Mouse (Mus musculus) CH12.LX (cell line): ENCODE results near the gene Lipc. TPM values are rescaled to one million over a fixed set of nuclear protein-coding genes. Genes with fewer than 3 reads are reported as not detected.

Source experiments
- DNase-seq: peaks from one replicate; pipeline ENCODE4 v3.0.0-alpha.2; 2013; ENCODE audit errors: extremely low read depth
- H3K27ac ChIP-seq: 2 replicates; pipeline ENCODE4 v1.5.1; 2012; ENCODE audit warnings: low read depth, mild to moderate bottlenecking, control low read depth, moderate library complexity; ENCODE audit not compliant: insufficient read depth
- H3K27me3 ChIP-seq: replicated peaks from 2 replicates; pipeline ENCODE3; 2012; ENCODE audit warnings: inconsistent platforms
- H3K36me3 ChIP-seq, 2 experiments: replicated peaks in 1 of 2; 2 replicates each; pipeline versions ENCODE3 to v1.6.1; 2012; ENCODE audit warnings: inconsistent platforms in 1 of 2, low read length in 1 of 2, mild to moderate bottlenecking in 1 of 2, mixed read lengths in 1 of 2, moderate library complexity in 1 of 2; ENCODE audit not compliant: control insufficient read depth in 1 of 2, insufficient read depth in 1 of 2
- H3K4me1 ChIP-seq, 2 experiments: 2 replicates each; pipeline ENCODE4 v1.6.1; 2012; ENCODE audit warnings: inconsistent platforms in 1 of 2, moderate library complexity in 1 of 2; ENCODE audit not compliant: insufficient read depth in 2 of 2, control insufficient read depth in 1 of 2
- H3K4me2 ChIP-seq: 2 replicates; pipeline ENCODE4 v1.6.1; 2012; ENCODE audit warnings: low read depth, mild to moderate bottlenecking, control low read depth; ENCODE audit not compliant: poor library complexity, insufficient read depth, severe bottlenecking
- H3K4me3 ChIP-seq, 3 experiments: fragments of 150-350 bp in 1 of 3; sonication (generic) in 1 of 3; replicated peaks in 1 of 3; 2 replicates each; pipeline versions ENCODE3 to v1.5.1; 2011 to 2012; ENCODE audit warnings: low read depth in 2 of 3, low read length in 2 of 3, mild to moderate bottlenecking in 2 of 3, moderate library complexity in 2 of 3, control low read depth in 1 of 3, improper control_type of control experiment in 1 of 3, inconsistent platforms in 1 of 3, mixed read lengths in 1 of 3; ENCODE audit not compliant: poor library complexity in 1 of 3
- H3K79me2 ChIP-seq: replicated peaks from 2 replicates; pipeline ENCODE4 v1.6.1; 2012; ENCODE audit warnings: mild to moderate bottlenecking, moderate library complexity; ENCODE audit not compliant: control insufficient read depth, poor library complexity, insufficient read depth, severe bottlenecking; ENCODE audit errors: extremely low read depth
- H3K9ac ChIP-seq: 2 replicates; pipeline ENCODE4 v1.6.1; 2012; ENCODE audit warnings: low read depth, mild to moderate bottlenecking, control low read depth, moderate library complexity; ENCODE audit not compliant: insufficient read depth
- H3K9me3 ChIP-seq: replicated peaks from 2 replicates; pipeline ENCODE3; 2012; ENCODE audit warnings: low read length, inconsistent platforms, mixed read lengths
- CHD1 ChIP-seq: IDR thresholded peaks from 2 replicates; pipeline ENCODE4 v1.6.1; 2012; ENCODE audit warnings: low read depth, low read length, improper control_type of control experiment, inconsistent platforms
- CHD2 ChIP-seq: IDR thresholded peaks from 2 replicates; pipeline ENCODE4 v1.6.1; 2011; ENCODE audit warnings: low read length, improper control_type of control experiment
- CTCF ChIP-seq, 2 experiments: IDR thresholded peaks in 1 of 2; conservative IDR thresholded peaks in 1 of 2; 2 replicates each; pipeline ENCODE4 v1.5.1; 2011 to 2012; ENCODE audit warnings: low read depth in 2 of 2, low read length in 2 of 2, improper control_type of control experiment in 1 of 2, inconsistent platforms in 1 of 2, mild to moderate bottlenecking in 1 of 2, moderate library complexity in 1 of 2
- HCFC1 ChIP-seq: IDR thresholded peaks from 2 replicates; pipeline ENCODE4 v1.6.1; 2012; ENCODE audit warnings: low read depth, mild to moderate bottlenecking, inconsistent platforms, low read length, improper control_type of control experiment
- IRF4 ChIP-seq: IDR thresholded peaks from 2 replicates; pipeline ENCODE4 v1.6.1; 2014; ENCODE audit warnings: low read depth, mild to moderate bottlenecking, inconsistent platforms, low read length, improper control_type of control experiment
- JUND ChIP-seq: conservative IDR thresholded peaks from 2 replicates; pipeline ENCODE4 v1.6.1; 2011; ENCODE audit warnings: low read depth, low read length, improper control_type of control experiment
- MAX ChIP-seq: IDR thresholded peaks from 2 replicates; pipeline ENCODE4 v1.6.1; 2011; ENCODE audit warnings: low read length, improper control_type of control experiment
- MXI1 ChIP-seq: IDR thresholded peaks from 2 replicates; pipeline ENCODE4 v1.6.1; 2011; ENCODE audit warnings: mild to moderate bottlenecking, low read depth, low read length, improper control_type of control experiment
- MYC ChIP-seq: IDR thresholded peaks from 2 replicates; pipeline ENCODE4 v1.6.1; 2011; ENCODE audit warnings: low read depth, mild to moderate bottlenecking, improper control_type of control experiment, low read length
- PAX5 ChIP-seq: IDR thresholded peaks from 2 replicates; pipeline ENCODE4 v1.6.1; 2012; ENCODE audit warnings: low read length, inconsistent platforms, mixed read lengths
- POLR2A ChIP-seq: IDR thresholded peaks from 2 replicates; pipeline ENCODE4 v1.6.1; 2011; ENCODE audit warnings: low read depth, mild to moderate bottlenecking, improper control_type of control experiment, low read length
- RCOR1 ChIP-seq: conservative IDR thresholded peaks from 2 replicates; pipeline ENCODE4 v1.6.1; 2012; ENCODE audit warnings: low read depth, mild to moderate bottlenecking, inconsistent platforms, low read length, improper control_type of control experiment
- UBTF ChIP-seq: IDR thresholded peaks from 2 replicates; pipeline ENCODE4 v1.6.1; 2012; ENCODE audit warnings: low read depth, mild to moderate bottlenecking, inconsistent platforms, low read length, improper control_type of control experiment, moderate library complexity
- USF2 ChIP-seq: conservative IDR thresholded peaks from 2 replicates; pipeline ENCODE4 v1.6.1; 2011; ENCODE audit warnings: low read depth, low read length, improper control_type of control experiment
- ZC3H11A ChIP-seq: IDR thresholded peaks from 2 replicates; pipeline ENCODE4 v1.6.1; 2012; ENCODE audit warnings: low read depth, mild to moderate bottlenecking, inconsistent platforms, low read length, improper control_type of control experiment
- ZMIZ1 ChIP-seq: IDR thresholded peaks from 2 replicates; pipeline ENCODE4 v1.6.1; 2012; ENCODE audit warnings: low read depth, mild to moderate bottlenecking, inconsistent platforms, low read length, improper control_type of control experiment
- dilution Hi-C: fragments of 300-500 bp; cut with MboI; formaldehyde crosslinking; loops from 2 replicates; pipeline ENCODE4 v1.14.3; 2020; ENCODE audit warnings: low sequenced_read_pairs; ENCODE audit not compliant: extremely low pct_unique_long_range_greater_than_20kb, extremely low pct_ligation_motif_present
- in situ Hi-C: fragments of 300-500 bp; cut with MboI; formaldehyde crosslinking; loops from 3 replicates; pipeline ENCODE4 v1.14.3; 2019; ENCODE audit warnings: low sequenced_read_pairs, low pct_ligation_motif_present, low pct_unique_long_range_greater_than_20kb, mixed read lengths
- polyA plus RNA-seq: library from polyadenylated mRNA; unstranded; fragments of >175 nt; gene quantifications from 2 replicates; pipeline ENCODE4 v1.2.1, GENCODE M21; 2012; ENCODE audit warnings: low read depth; ENCODE audit not compliant: insufficient read length
- total RNA-seq, 2 experiments: library from RNA; depleted of rRNA; stranded (reverse); fragments of 300-350 nt in 1 of 2; fragments of >200 nt in 1 of 2; gene quantifications; 2 replicates each; pipeline ENCODE4 v1.2.3; 2012 to 2014

Gene Lipc
- total and polyA plus RNA-seq, 3 experiments, result 5.2 to 24.5 (median 8.6) TPM

GRCm38 (mm10) chr9:70939752-70940501 is 12.1 kb downstream of the Lipc start:
- Histone ChIP-seq H3K4me1 (peaks cover 12 to 26% of the 10 kb centered on the region in 2 experiments), H3K4me2 (no peak overlapping the region), H3K27ac (no peak overlapping the region), H3K27me3 (no peaks in the 10 kb centered on the region), H3K36me3 (no peaks in the 10 kb centered on the region), H3K9ac (no peak overlapping the region), H3K4me3 (no peak overlapping the region)
- dilution Hi-C loops (no loop called here), in situ Hi-C loops (no loop called here)
- no peak for DNase-seq
- TF ChIP-seq IRF4, result no peak
- no peak for TF ChIP-seq PAX5
- no peak for TF ChIP-seq RCOR1
- no peak for TF ChIP-seq MYC
- TF ChIP-seq, all 38 proteins: peak for 0
- Histone ChIP-seq H3K79me2 (no peaks in the 10 kb centered on the region), H3K9me3 (no peaks in the 10 kb centered on the region)

GRCm38 (mm10) chr9:70938850-70939249 is 13.2 kb downstream of the Lipc start:
- H3K4me2 ChIP-seq, result no peak overlapping the region
- TF ChIP-seq HCFC1 (no peak), MXI1 (no peak), POLR2A (no peak), USF2 (no peak), JUND (no peak), MAX (no peak), IRF4 (no peak), RCOR1 (no peak), CHD1 (no peak), ZC3H11A (no peak), ZMIZ1 (no peak), CTCF (conservative IDR thresholded peaks at IDR 0.05 in 1 of 2, IDR thresholded peaks at IDR 0.05 in 1 of 2; ENCODE audit: low read depth in 2 of 2, low read length in 2 of 2) (no peak), UBTF (no peak), CHD2 (no peak), MYC (no peak)
- TF ChIP-seq, all 38 proteins: peak for 0
- Histone ChIP-seq H3K4me3 (no peak overlapping the region), H3K36me3 (no peaks in the 10 kb centered on the region), H3K79me2 (no peaks in the 10 kb centered on the region), H3K27ac (no peak overlapping the region), H3K4me1 (peaks cover 12 to 34% of the 10 kb centered on the region in 2 experiments), H3K9me3 (no peaks in the 10 kb centered on the region), H3K9ac (no peak overlapping the region), H3K27me3 (no peaks in the 10 kb centered on the region)
- no peak for DNase-seq
- in situ Hi-C loops (no loop called here), dilution Hi-C loops (no loop called here)
